Mouse (Mus musculus) heart, postnatal 0 days (tissue): ENCODE results near the gene Rpn1.

Source experiments
- CTCF ChIP-seq: IDR thresholded peaks from 2 replicates; pipeline ENCODE4 v1.5.1; 2016; ENCODE audit warnings: antibody characterized with exemption, control low read depth, low read depth
- EP300 ChIP-seq: IDR thresholded peaks from 2 replicates; pipeline ENCODE4 v1.6.1; 2016; ENCODE audit warnings: antibody characterized with exemption, low read depth

DNA sequence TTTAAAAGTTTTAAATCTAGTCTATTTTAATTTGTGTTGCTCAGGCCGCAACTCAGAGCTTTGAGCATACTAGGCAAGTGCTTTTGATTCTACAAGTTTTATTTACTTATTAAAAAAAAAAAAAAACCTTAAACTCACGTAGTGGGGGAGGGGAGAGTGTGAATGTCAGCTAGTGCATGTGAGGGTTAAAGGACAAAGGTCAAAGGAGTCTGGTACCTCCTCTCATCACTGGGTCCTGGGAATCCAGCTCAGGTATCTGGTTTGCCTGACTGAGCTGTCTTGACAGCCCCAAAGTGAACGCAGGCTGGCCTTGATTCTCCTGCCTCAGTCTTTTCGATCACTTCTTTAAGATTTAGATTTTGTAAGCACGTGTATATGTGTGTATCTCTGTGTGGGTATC lies 28.6 kb upstream of the Rpn1 start:
- TF ChIP-seq EP300 (no peak), CTCF (no peak)
